Mouse (Mus musculus) left cerebral cortex, postnatal 10 days (tissue): ENCODE measurements at regions not wholly inside any gene's neighbourhood (a gene's known extent, or its start where the extent isn't known, plus 50 kb on each side); places are given as distances from the start of the nearest gene placed in this dataset.
A peak's percentile ranks its signal among the peaks of the same experiment; 100 is the strongest.

ENCODE experiments used
- DNase-seq, 2 experiments: peaks; one replicate each; pipeline ENCODE4 v3.0.0; 2021 to 2022; ENCODE audit warnings: low spot score in 2 of 2, mixed read lengths in 1 of 2; ENCODE audit errors: extremely low spot score in 1 of 2
- intact Hi-C: fragments of 180-260 bp; cut with DNase I; formaldehyde crosslinking; loops from one replicate; pipeline ENCODE4 v1.15.1; 2025

GRCm38 (mm10) chr9:22937686-22938391, 285.0 kb upstream of the Bmper start:
- DNase-seq: peak in 1 of 2 experiments; percentile 14
- intact Hi-C loops: no loop called here

GRCm38 (mm10) chr9:22944992-22945391, 277.9 kb upstream of the Bmper start:
- no peak for DNase-seq
- intact Hi-C loops: no loop called here

GRCm38 (mm10) chr9:22945426-22945955, 277.4 kb upstream of the Bmper start:
- intact Hi-C loops: no loop called here
- no peak for DNase-seq

DNA sequence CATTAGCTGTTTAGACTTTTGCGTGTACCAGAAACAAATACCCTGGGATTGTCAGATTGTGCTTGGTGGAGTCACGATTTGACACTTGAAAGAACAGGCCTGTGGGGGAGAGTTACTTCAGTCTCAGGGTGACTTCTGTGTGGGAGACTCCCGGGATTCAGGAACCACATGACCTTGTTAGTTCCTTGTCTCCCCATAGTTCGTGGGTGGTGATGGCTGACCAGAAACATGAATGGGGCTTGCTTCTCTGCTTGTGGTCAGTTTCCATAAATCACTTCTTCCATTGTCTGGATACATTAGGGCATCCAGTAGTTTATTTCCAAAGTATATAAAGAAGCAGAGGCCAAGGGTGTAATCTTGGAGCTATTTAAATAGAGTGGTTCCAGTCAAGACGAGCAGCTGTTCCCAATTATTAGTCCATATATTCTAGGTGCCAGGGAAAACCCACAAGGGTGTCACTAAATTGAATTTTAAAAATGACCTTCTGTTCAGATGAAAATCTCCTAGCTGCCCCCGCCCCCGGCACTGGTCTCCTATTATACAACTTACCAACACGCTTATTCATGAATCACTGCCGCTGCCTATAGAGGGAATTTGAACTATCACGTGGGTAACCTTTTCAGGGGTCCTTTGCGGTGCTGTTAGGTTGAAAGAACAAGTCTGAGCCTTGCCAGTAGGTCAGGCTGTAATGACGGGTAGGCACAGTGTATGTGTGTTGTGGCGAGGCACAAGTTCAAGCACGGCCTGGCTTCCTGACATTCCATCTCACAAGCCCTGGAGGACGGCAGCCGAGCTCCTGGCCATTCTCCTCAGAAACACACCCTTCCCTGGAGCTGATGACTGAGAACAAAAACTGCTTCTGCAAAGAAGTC, 270.1 kb upstream of the Bmper start:
- no peak for DNase-seq
- intact Hi-C loops: no loop called here

GRCm38 (mm10) chr9:22962269-22962815, 260.5 kb upstream of the Bmper start:
- intact Hi-C loops: no loop called here
- DNase-seq: no peak

- intact Hi-C loops: no loop called here
- no peak for DNase-seq
Measured at GRCm38 (mm10) chr9:22971312-22971711, 251.6 kb upstream of the Bmper start.

GRCm38 (mm10) chr9:22976748-22977147, 246.1 kb upstream of the Bmper start:
- no peak for DNase-seq
- intact Hi-C loops: no loop called here

DNA sequence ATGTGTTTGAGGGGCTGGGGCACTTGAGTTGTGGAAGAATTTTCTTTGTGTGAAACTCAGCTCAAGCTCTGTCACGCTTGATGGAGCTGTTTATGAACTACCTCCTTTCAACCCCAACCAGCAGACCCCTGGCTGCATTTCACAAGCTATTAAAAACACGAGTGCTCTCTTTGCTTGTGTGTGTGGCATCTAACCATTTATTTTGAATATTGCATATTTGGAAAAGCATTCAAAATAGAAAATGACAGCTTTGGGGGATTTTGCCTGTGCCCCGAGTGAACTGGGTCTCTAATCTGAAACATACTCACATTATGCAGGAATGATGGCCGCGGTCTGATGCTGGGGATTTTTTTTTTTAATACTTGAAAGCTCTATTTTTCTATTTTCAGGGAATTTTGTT, 243.2 kb upstream of the Bmper start:
- intact Hi-C loops: no loop called here
- DNase-seq: no peak

GRCm38 (mm10) chr9:22989508-22989907, 233.4 kb upstream of the Bmper start:
- intact Hi-C loops: no loop called here
- DNase-seq: no peak

- no peak for DNase-seq
- intact Hi-C loops: no loop called here
Measured at GRCm38 (mm10) chr9:22993531-22993930, 229.3 kb upstream of the Bmper start.

DNA sequence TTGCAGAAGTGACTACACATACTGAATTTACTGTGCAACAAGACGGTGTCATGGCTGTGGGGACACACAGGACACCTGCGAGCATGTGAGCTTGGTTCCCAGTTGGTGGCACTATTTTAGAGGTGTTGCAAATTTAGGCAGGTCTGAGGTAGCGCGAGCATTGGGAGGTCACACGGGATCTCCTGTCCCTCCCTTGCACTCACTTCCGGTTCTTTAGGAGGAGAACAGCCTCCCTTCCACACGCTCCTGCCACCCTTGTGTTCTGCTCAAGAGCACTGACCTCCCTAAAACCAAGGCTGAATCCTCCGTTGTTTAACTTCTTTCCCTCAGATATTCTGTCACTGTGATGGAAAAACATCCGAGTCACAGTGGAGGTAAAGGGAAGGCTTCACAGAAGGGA, 227.3 kb upstream of the Bmper start:
- no peak for DNase-seq
- intact Hi-C loops: no loop called here

- intact Hi-C loops: no loop called here
- DNase-seq: no peak
Measured at GRCm38 (mm10) chr9:22998306-22998705, 224.6 kb upstream of the Bmper start.

DNA sequence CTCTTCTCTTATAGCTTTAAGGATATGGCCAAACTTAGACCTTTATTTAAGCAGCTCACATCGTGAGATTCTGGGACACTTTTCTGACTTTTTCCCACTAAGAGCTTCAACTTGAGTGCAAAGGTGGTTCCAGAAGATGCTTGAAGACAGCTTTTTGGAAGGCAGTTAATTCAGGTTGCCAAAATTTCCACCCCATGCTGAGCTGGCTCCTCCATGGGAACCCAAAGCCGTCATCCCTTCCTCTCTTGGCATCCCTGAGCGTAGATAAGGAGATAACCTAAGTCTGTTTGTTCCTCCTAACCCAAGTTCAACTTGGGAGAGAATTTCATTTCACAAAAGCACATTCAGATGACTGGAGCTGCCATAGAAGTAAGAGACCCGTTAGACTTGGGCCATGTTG, 223.7 kb upstream of the Bmper start:
- intact Hi-C loops: no loop called here
- DNase-seq: no peak

DNA sequence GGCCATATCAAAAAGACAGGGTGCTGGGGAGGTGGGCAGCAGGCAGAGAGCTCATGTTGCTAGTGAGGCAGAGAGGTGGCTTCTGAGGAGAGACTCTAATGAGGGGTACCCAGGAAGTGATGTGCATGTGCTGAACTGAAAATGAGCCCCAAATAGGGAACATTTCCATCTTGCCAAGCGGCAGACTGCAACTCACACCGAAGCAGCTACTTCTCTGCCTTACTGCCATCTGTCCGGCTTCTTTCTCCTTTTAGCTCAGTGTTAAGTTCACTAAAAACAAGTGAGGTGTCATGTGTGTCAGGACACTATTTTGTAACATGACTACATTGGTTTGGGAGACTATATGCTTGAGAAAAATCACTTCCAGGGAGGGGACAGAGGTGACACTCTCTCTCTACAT, 222.7 kb upstream of the Bmper start:
- intact Hi-C loops: loop anchor here (10.0 kb wide), 1 partner anchor 285 kb away; no protein-coding TSS in a partner anchor
- DNase-seq: no peak

DNA sequence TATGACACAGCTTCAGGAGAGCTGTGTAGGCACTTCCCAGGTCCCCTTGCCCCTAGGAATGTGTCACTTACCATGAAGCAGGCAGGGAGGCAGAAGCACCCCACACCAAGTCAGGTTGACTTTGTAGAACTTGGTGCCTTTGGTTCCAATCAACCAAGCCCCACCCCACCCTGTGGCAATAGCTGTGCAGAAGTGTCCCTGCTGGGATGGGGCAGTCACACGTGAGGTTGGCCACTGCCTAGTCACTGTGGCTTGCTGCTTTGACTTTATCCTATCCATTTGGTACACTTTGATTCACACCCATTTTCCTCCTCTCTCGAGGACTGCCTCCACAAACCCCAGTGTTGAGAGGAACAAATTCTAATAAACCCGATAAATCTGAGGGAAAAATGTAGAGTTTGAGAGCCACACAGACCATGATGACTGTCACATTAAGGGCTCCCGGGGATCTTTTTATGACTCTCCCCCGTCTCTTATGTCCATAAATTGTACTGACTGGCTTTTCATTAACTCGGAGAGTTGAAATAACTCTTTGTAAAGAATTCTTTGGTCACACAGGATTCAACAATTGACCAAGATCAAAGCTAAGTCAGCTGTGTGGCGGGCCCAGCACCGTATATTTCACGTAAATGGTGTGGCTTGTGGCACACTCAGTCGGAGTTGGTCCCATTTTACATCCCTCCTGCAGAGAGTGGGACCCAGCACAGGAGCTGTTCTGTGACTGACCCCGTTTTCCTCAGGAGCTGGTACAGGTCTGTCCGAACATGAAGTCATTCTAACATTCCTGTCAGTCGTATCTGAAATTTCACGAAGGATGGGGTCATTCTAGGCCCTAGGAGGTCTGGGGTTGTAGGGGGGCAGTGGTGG, 219.4 kb upstream of the Bmper start:
- no peak for DNase-seq
- intact Hi-C loops: loop anchor here (10.0 kb wide), 1 partner anchor 289 kb away; no protein-coding TSS in a partner anchor

GRCm38 (mm10) chr9:23005005-23005404, 217.9 kb upstream of the Bmper start:
- intact Hi-C loops: loop anchor here (10.0 kb wide), 1 partner anchor 290 kb away; no protein-coding TSS in a partner anchor

GRCm38 (mm10) chr9:23009462-23010183, 213.3 kb upstream of the Bmper start:
- intact Hi-C loops: loop anchor here (10.0 kb wide), 1 partner anchor 295 kb away; no protein-coding TSS in a partner anchor
- DNase-seq: peak in 1 of 2 experiments; percentile 40

More at GRCm38 (mm10) chr9:23005005-23005404, 217.9 kb upstream of the Bmper start:
- no peak for DNase-seq
